Mouse (Mus musculus) retina, adult 2 months (tissue): ENCODE results near the gene Wars2.

Experiments used
- DNase-seq: peaks from one replicate; pipeline ENCODE4 v3.0.0-alpha.2; 2012; ENCODE audit warnings: low read depth, low spot score

Gene Wars2

GRCm38 (mm10) chr3:99140940-99141854 is at the start of gene Wars2:
Gene Wars2, plus strand, starts transcription at chr3:99141068.
- DNase-seq, result peak; percentile 91

- no peak for DNase-seq
Measured at GRCm38 (mm10) chr3:99096816-99097215, 44.1 kb upstream of the Wars2 start.

DNA sequence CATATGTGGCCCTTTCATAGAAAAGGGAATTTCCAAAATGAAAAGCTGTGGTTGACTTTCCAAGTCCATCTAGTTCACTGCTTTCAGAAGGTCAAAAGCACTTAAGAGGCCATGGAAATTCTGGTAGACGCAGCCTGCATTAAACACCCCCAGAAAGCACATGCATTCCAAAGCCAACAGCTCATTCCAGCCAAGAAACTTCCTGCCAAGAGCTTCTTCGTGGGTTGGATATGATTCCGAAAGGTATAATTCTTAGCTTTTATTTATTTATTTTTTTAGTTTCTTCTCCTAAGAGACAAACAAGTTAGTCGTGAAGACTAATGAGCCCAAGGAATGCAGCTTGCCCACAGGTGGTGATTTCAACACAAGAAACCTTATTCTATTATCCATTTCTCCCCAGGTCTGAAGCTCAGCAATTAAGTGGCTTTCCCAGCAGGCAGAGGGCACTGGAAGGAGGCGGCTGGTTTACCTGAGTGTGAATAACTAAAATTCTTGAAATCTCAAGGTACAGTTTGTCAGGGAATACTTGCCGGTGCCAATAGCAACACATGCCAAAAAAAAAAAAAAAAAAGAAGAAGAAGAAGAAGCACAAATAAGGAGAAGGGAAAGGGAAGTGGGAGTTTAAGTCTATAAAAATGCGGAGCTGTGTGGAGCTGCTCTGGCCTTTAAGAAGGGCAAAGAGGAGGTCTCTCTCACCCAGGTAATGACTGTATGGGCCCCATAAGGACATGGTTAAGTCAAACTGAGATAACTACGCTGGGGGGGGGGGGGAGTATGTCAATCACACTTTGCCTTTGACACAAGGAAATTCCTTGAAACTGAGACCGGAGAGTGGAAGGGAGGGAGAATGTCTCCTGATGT is 30.3 kb upstream of the Wars2 start:
- DNase-seq, result no peak

DNA sequence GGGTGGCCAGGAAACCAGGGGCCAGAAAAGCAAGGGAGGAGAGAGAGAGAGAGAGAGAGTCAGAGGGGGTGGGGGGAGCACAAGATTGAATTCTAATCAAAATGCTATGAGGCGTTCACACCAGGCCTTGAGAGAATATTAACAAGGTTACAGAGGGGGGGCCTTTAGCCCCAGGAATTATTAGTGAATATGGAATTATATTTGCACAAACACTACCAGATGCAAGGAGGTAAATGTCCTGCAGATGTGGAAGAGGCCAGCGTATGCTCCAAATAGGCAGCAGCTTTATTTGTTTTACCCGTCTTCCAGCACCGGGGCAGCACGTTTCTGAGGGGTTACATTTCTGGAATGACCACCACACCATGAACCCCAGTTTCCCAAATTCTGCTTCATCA is 29.7 kb upstream of the Wars2 start:
- no peak for DNase-seq

- no peak for DNase-seq
Measured at GRCm38 (mm10) chr3:99113266-99113837, 27.5 kb upstream of the Wars2 start.

DNA sequence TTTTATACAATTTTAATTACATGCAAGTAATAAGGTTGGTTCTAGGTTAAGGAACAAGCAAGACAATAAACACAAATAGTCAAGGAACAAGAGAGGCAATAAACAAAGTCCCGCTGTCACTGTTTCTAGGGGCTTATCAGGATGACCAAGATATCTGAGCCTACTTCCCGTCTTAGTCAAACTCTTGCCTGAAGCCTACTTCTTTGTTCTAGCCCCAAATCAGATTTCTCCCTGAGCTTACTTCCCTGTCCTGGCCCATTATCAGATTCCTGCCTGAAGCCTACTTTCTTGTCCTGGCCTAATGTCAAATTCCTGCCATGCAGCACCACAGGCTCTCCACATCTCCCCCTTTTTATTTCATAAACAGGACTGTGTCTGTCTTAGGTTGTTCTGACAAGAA is 19.9 kb upstream of the Wars2 start:
- no peak for DNase-seq

GRCm38 (mm10) chr3:99130521-99130920 is 10.3 kb upstream of the Wars2 start:
- no peak for DNase-seq

DNA sequence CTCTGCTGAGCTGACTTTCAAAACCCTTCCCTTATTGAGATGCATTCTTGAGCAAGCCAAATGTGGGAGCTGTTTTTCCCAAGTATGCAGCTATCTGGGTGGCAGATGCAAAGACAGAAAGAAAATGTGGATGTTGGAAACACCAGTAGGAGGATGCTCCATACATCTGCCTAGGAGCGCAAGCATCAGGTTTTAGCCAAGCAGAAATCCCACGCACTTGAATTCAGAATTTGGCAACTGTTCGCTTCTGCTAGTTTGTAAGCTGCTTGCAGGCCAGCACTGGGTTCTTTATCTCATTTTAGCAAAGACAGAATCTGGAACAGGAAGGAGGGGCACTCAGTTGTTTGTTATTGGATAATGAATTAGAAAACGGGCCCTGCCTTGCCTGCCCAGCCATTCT is 8.9 kb upstream of the Wars2 start:
- no peak for DNase-seq

GRCm38 (mm10) chr3:99133913-99134312 is 7.0 kb upstream of the Wars2 start:
- DNase-seq, result no peak

GRCm38 (mm10) chr3:99147886-99148285 is 7.0 kb downstream of the Wars2 start:
- DNase-seq, result no peak

DNA sequence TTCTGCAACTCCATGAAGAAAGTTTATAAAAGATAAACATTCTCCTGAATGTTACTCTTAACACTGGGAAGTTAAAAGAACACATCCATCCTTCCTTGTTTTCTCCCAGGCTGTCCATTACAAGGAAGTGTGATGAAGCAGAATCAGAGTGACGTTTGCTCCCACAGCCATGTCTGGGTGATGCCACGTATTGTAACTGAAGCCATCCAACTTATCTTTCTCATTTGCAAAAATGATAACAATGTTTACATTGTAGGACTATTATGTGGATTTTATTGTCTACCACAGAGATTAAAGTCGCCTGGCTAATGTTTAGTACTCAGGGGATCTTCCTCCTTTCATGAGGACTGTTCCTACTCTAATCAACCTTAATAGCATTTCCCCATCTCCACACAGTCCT is 8.2 kb downstream of the Wars2 start:
- DNase-seq, result no peak

- no peak for DNase-seq
Measured at GRCm38 (mm10) chr3:99156286-99156685, 15.4 kb downstream of the Wars2 start.

GRCm38 (mm10) chr3:99156987-99157386 is 16.1 kb downstream of the Wars2 start:
- DNase-seq, result peak; percentile 13

- DNase-seq, result no peak
Measured at GRCm38 (mm10) chr3:99157451-99158015, 16.7 kb downstream of the Wars2 start.

DNA sequence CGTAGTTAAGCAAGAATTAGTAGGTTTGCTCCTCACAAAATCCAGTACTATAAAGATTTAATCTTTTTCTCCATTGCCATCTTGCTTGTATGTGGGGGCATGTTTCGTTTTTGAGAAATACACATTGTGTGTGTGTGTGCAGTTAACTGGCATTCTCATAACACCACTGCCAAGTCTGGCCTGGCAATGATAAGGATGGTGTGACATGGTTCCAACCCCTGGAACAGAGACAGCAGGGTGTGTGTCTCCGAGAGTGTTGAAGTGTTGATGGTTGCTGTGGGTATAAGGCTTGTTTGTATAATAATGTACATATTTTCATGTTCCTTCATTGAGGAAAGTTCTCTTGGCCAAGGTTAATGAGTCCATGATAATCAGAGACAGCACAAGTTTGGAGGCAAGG is 19.1 kb downstream of the Wars2 start:
- DNase-seq, result no peak

DNA sequence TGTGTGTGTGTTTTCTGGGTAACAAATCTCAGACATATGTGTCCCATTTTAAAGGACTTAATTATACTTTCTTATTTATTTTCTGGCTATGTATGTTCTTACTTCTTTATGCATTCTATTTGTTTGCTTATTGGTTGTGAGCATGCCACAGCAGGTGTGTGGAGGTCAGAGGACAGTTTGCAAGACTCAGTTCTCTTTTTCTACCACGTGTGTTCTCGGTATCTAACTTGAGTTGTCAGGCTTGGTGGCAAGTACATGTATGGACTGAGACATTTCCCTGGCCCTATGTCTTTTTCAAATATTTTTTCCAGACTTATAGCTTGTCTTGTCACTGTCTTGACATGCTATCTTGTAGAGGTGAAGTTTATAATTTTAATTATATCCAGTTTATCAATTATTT is 21.3 kb downstream of the Wars2 start:
- DNase-seq, result no peak

GRCm38 (mm10) chr3:99167734-99168133 is 26.9 kb downstream of the Wars2 start:
- no peak for DNase-seq

DNA sequence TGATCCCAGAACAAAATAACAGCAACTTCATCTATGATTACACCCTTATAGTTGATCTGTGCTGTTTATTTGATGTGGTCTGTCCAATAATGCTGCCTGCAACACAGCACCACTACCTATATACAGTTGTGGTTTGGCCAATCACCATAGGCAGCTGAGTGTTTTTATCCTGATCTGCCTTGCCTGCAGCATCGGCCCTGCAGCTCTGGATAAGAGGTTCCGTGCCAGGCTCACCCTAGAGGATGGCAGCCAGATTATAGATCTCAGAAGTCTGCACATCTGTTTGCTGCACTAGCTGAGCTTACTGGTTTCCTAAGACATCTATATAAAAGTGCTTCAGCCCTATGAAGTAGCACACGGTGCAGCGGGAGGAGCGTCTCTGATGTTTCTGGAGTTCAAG is 32.3 kb downstream of the Wars2 start:
- no peak for DNase-seq

GRCm38 (mm10) chr3:99174658-99175304 is 33.9 kb downstream of the Wars2 start:
- no peak for DNase-seq

- DNase-seq, result no peak
Measured at GRCm38 (mm10) chr3:99183355-99184016, 42.6 kb downstream of the Wars2 start.

GRCm38 (mm10) chr3:99184373-99184772 is 43.5 kb downstream of the Wars2 start:
- DNase-seq, result no peak
